Mouse (Mus musculus) intestine, embryonic 14.5 days (tissue): Measurements from ENCODE around the gene Ppp1r3a. TPM values are rescaled to one million over a fixed set of nuclear protein-coding genes. Genes with fewer than 3 reads are reported as not detected.

ENCODE experiments used
- ATAC-seq: fragments of 200-750 bp; cut with Nextera tagmentation; replicated peaks from 2 replicates; pipeline ENCODE4 v1.8.0; 2017; ENCODE audit warnings: low read depth, moderate number of reproducible peaks, moderate TSS enrichment, moderate library complexity; ENCODE audit not compliant: low FRiP score, low TSS enrichment
- DNase-seq: peaks from one replicate; pipeline ENCODE4 v3.0.0-alpha.2; 2018; ENCODE audit warnings: low spot score
- H3K27ac ChIP-seq: fragments of 300-500 bp; sonication (generic); 2 replicates; pipeline ENCODE4 v1.5.1; 2014; ENCODE audit warnings: low read depth, mild to moderate bottlenecking, control low read depth
- H3K27me3 ChIP-seq: fragments of 300-500 bp; sonication (generic); replicated peaks from 2 replicates; pipeline ENCODE4 v1.6.1; 2014; ENCODE audit warnings: low read length, control low read depth; ENCODE audit not compliant: control insufficient read depth, insufficient read depth
- H3K36me3 ChIP-seq: fragments of 300-500 bp; sonication (generic); 2 replicates; pipeline ENCODE4 v1.6.1; 2014; ENCODE audit warnings: low read length, control low read depth; ENCODE audit not compliant: control insufficient read depth, insufficient read depth
- H3K4me1 ChIP-seq: fragments of 300-500 bp; sonication (generic); replicated peaks from 2 replicates; pipeline ENCODE4 v1.6.1; 2014; ENCODE audit warnings: low read length, control low read depth, mixed read lengths; ENCODE audit not compliant: control insufficient read depth, insufficient read depth
- H3K4me2 ChIP-seq: fragments of 300-500 bp; sonication (generic); 2 replicates; pipeline ENCODE4 v1.6.1; 2014; ENCODE audit warnings: low read length
- H3K4me3 ChIP-seq: fragments of 300-500 bp; sonication (generic); 2 replicates; pipeline ENCODE4 v1.5.1; 2014; ENCODE audit warnings: low read depth, low read length, control low read depth, mixed read lengths
- H3K9ac ChIP-seq: fragments of 300-500 bp; sonication (generic); 2 replicates; pipeline ENCODE4 v1.6.1; 2014; ENCODE audit warnings: mild to moderate bottlenecking, low read length
- H3K9me3 ChIP-seq: fragments of 300-500 bp; sonication (generic); 2 replicates; pipeline ENCODE4 v1.6.1; 2016; ENCODE audit warnings: low read length, control low read depth; ENCODE audit not compliant: control insufficient read depth
- WGBS: fragments of 180-500 bp; shearing (Covaris S2); extraction: QIAGEN DNeasy Blood & Tissue Kit; methylation state at CpG from one replicate; pipeline ENCODE4 v1.1.7; 2014; 5-methylcytosine and 5-hydroxymethylcytosine counted together
- polyA plus RNA-seq: library from polyadenylated mRNA; unstranded; fragments of >200 nt; fragmentation: Nextera tagmentation; extraction: Ambion mirVana; gene quantifications from 2 replicates; pipeline ENCODE4 v1.2.1, GENCODE M21; 2014

Gene Ppp1r3a
- polyA plus RNA-seq: not detected in 2 replicates

GRCm38 (mm10) chr6:14754901-14755591 lies at the start of gene Ppp1r3a:
Gene Ppp1r3a (minus strand): TSS chr6:14755274.
- ATAC-seq: no peak
- WGBS: 83% methylated on average over 7 of the region's 7 CpGs

GRCm38 (mm10) chr6:14787157-14787938 lies 32.3 kb upstream of the Ppp1r3a start:
- no peaks in the 10 kb centered on the region for H3K4me1 ChIP-seq
- 92% methylated on average over 1 of the region's 1 CpGs for WGBS
- H3K9ac ChIP-seq: no peak overlapping the region
- no peak overlapping the region for H3K4me2 ChIP-seq
- H3K9me3 ChIP-seq: no peaks in the 10 kb centered on the region
- no peak overlapping the region for H3K27ac ChIP-seq
- ATAC-seq: no peak
- DNase-seq: no peak
- no peak overlapping the region for H3K4me3 ChIP-seq
- H3K36me3 ChIP-seq: no peaks in the 10 kb centered on the region
- no peaks in the 10 kb centered on the region for H3K27me3 ChIP-seq

More at GRCm38 (mm10) chr6:14754901-14755591, at the start of gene Ppp1r3a:
- no peak within 1 kb of the TSS for H3K27ac ChIP-seq
- no peaks in the 10 kb centered on the region for H3K36me3 ChIP-seq
- no peaks in the 10 kb centered on the region for H3K4me1 ChIP-seq
- no peak for DNase-seq
- no peak within 1 kb of the TSS for H3K4me3 ChIP-seq
- H3K27me3 ChIP-seq: no peaks in the 10 kb centered on the region
- no peak within 1 kb of the TSS for H3K4me2 ChIP-seq
- H3K9ac ChIP-seq: no peak within 1 kb of the TSS
- H3K9me3 ChIP-seq: no peaks in the 10 kb centered on the region

GRCm38 (mm10) chr6:14777920-14778319 lies 22.8 kb upstream of the Ppp1r3a start:
- no peaks in the 10 kb centered on the region for H3K4me1 ChIP-seq
- H3K9ac ChIP-seq: no peak overlapping the region
- no peak overlapping the region for H3K27ac ChIP-seq
- H3K9me3 ChIP-seq: no peaks in the 10 kb centered on the region; the same call in 1 of the 2 replicates
- no peak for DNase-seq
- H3K27me3 ChIP-seq: no peaks in the 10 kb centered on the region
- no peak for ATAC-seq
- no peaks in the 10 kb centered on the region for H3K36me3 ChIP-seq
- H3K4me3 ChIP-seq: no peak overlapping the region
- 90% methylated on average over 4 of the region's 4 CpGs for WGBS
- no peak overlapping the region for H3K4me2 ChIP-seq

- Histone ChIP-seq H3K4me3 (no peak overlapping the region), H3K4me2 (no peak overlapping the region), H3K9ac (no peak overlapping the region), H3K36me3 (no peaks in the 10 kb centered on the region), H3K27ac (no peak overlapping the region), H3K9me3 (no peaks in the 10 kb centered on the region; the same call in 1 of the 2 replicates), H3K4me1 (no peaks in the 10 kb centered on the region), H3K27me3 (no peaks in the 10 kb centered on the region)
- no peak for DNase-seq
- 75% methylated on average over 2 of the region's 2 CpGs for WGBS
- no peak for ATAC-seq
These were observed 16.6 kb upstream of the Ppp1r3a start for GRCm38 (mm10) chr6:14771717-14772116.

- Histone ChIP-seq H3K9me3 (no peaks in the 10 kb centered on the region), H3K36me3 (no peaks in the 10 kb centered on the region), H3K27me3 (no peaks in the 10 kb centered on the region), H3K9ac (no peak overlapping the region), H3K27ac (no peak overlapping the region), H3K4me1 (no peaks in the 10 kb centered on the region), H3K4me2 (no peak overlapping the region), H3K4me3 (no peak overlapping the region)
- ATAC-seq: no peak
- WGBS: 81% methylated on average over 3 of the region's 3 CpGs
- DNase-seq: no peak
These were observed 2.4 kb upstream of the Ppp1r3a start for GRCm38 (mm10) chr6:14757486-14757885.

GRCm38 (mm10) chr6:14753512-14753911 lies 1.6 kb downstream of the Ppp1r3a start:
- Histone ChIP-seq H3K4me3 (no peak overlapping the region), H3K36me3 (no peaks in the 10 kb centered on the region), H3K9me3 (no peaks in the 10 kb centered on the region), H3K4me2 (no peak overlapping the region), H3K4me1 (no peaks in the 10 kb centered on the region), H3K9ac (no peak overlapping the region), H3K27ac (no peak overlapping the region), H3K27me3 (no peaks in the 10 kb centered on the region)
- DNase-seq (no peak), ATAC-seq (no peak)
- 73% methylated on average over 4 of the region's 4 CpGs for WGBS

GRCm38 (mm10) chr6:14752211-14752610 lies 2.9 kb downstream of the Ppp1r3a start:
- no peaks in the 10 kb centered on the region for H3K4me1 ChIP-seq
- DNase-seq (no peak), ATAC-seq (no peak)
- no peaks in the 10 kb centered on the region for H3K27me3 ChIP-seq
- no peaks in the 10 kb centered on the region for H3K9me3 ChIP-seq
- no peaks in the 10 kb centered on the region for H3K36me3 ChIP-seq
- H3K27ac ChIP-seq: no peak overlapping the region
- no peak overlapping the region for H3K4me2 ChIP-seq
- 46% methylated on average over 1 of the region's 1 CpGs for WGBS
- no peak overlapping the region for H3K4me3 ChIP-seq
- no peak overlapping the region for H3K9ac ChIP-seq

GRCm38 (mm10) chr6:14747000-14747399 lies 8.1 kb downstream of the Ppp1r3a start:
- Histone ChIP-seq H3K27ac (no peak overlapping the region), H3K36me3 (no peaks in the 10 kb centered on the region), H3K4me1 (no peaks in the 10 kb centered on the region), H3K9me3 (no peaks in the 10 kb centered on the region), H3K27me3 (no peaks in the 10 kb centered on the region), H3K4me3 (no peak overlapping the region), H3K9ac (no peak overlapping the region), H3K4me2 (no peak overlapping the region)
- WGBS: 73% methylated on average over 2 of the region's 2 CpGs
- ATAC-seq: no peak
- no peak for DNase-seq
